Mouse (Mus musculus) heart, embryonic 12.5 days (tissue): ENCODE results near the gene Tmem19. TPM values are rescaled to one million over a fixed set of nuclear protein-coding genes. Genes with fewer than 3 reads are reported as not detected.

Experiments used
- ATAC-seq: fragments of 200-750 bp; cut with Nextera tagmentation; 2 replicates; pipeline ENCODE4 v1.8.0; 2017; ENCODE audit warnings: moderate TSS enrichment, moderate library complexity; ENCODE audit not compliant: insufficient number of reproducible peaks, low FRiP score
- H3K27ac ChIP-seq: fragments of 300-500 bp; sonication (generic); 2 replicates; pipeline ENCODE4 v1.5.1; 2016; ENCODE audit warnings: mild to moderate bottlenecking, moderate library complexity; ENCODE audit not compliant: poor library complexity, severe bottlenecking
- H3K27me3 ChIP-seq: fragments of 300-500 bp; sonication (generic); replicated peaks from 2 replicates; pipeline ENCODE4 v1.6.1; 2016; ENCODE audit warnings: mild to moderate bottlenecking, moderate library complexity
- H3K36me3 ChIP-seq: fragments of 300-500 bp; sonication (generic); 2 replicates; pipeline ENCODE4 v1.6.1; 2016; ENCODE audit warnings: mild to moderate bottlenecking, moderate library complexity
- H3K4me1 ChIP-seq: fragments of 300-500 bp; sonication (generic); replicated peaks from 2 replicates; pipeline ENCODE4 v1.6.1; 2016; ENCODE audit warnings: mild to moderate bottlenecking
- H3K4me2 ChIP-seq: fragments of 300-500 bp; sonication (generic); 2 replicates; pipeline ENCODE4 v1.6.1; 2016; ENCODE audit warnings: mild to moderate bottlenecking, moderate library complexity
- H3K4me3 ChIP-seq: fragments of 300-500 bp; sonication (generic); 2 replicates; pipeline ENCODE4 v1.5.1; 2016; ENCODE audit warnings: mild to moderate bottlenecking
- H3K9ac ChIP-seq: fragments of 300-500 bp; sonication (generic); 2 replicates; pipeline ENCODE4 v1.6.1; 2016; ENCODE audit warnings: mild to moderate bottlenecking, moderate library complexity
- H3K9me3 ChIP-seq: fragments of 300-500 bp; sonication (generic); replicated peaks from 2 replicates; pipeline ENCODE4 v1.6.1; 2016; ENCODE audit warnings: mild to moderate bottlenecking, moderate library complexity
- WGBS: fragments of 180-500 bp; shearing (Covaris S2); methylation state at CpG from one replicate; pipeline ENCODE4 v1.1.7; 2016; 5-methylcytosine and 5-hydroxymethylcytosine counted together
- polyA plus RNA-seq: library from polyadenylated mRNA; unstranded; fragments of >200 nt; fragmentation: Nextera tagmentation; extraction: Ambion mirVana; gene quantifications from 2 replicates; pipeline ENCODE4 v1.2.1, GENCODE M21; 2016

Gene Tmem19
- polyA plus RNA-seq, 1 experiment from 2014 or later = 24.1 TPM

GRCm38 (mm10) chr10:115348131-115348530 is 14.2 kb downstream of the Tmem19 start:
- 69% methylated on average over 6 of the region's 6 CpGs for WGBS
- H3K4me3 ChIP-seq = no peak overlapping the region
- H3K36me3 ChIP-seq = peaks cover 14% of the 10 kb centered on the region
- ATAC-seq = no peak
- H3K9ac ChIP-seq = no peak overlapping the region
- no peak overlapping the region for H3K4me2 ChIP-seq
- no peaks in the 10 kb centered on the region for H3K27me3 ChIP-seq
- H3K9me3 ChIP-seq = 0 out of 2 replicates have a peak, but pooled peaks cover 4% of the 10 kb centered on the region
- no peak overlapping the region for H3K27ac ChIP-seq
- H3K4me1 ChIP-seq = no peaks in the 10 kb centered on the region

DNA sequence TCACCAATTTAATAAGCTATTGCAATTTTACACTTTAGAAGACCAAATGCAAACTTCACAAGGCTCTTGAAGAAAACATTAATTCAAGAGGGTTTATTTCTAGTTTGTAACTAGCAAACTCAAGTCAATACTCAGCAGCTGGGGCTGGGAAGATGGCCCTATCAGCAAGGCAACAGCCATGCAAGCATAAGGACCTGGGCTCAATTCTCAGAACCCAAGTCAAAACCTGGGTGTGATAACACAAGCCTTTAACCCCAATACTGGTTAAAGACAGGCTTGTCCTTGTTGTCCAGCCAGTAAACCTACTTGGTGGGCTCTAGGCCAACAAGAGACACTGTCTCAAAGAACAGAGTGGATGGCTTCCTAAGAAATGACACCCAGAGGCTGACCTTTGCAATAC is 15.9 kb downstream of the Tmem19 start:
- no peaks in the 10 kb centered on the region for H3K4me1 ChIP-seq
- H3K27me3 ChIP-seq = no peaks in the 10 kb centered on the region
- H3K4me2 ChIP-seq = no peak overlapping the region
- no peak overlapping the region for H3K27ac ChIP-seq
- H3K36me3 ChIP-seq = peaks cover 28% of the 10 kb centered on the region
- 0 out of 2 replicates have a peak, but pooled peaks cover 4% of the 10 kb centered on the region for H3K9me3 ChIP-seq
- H3K4me3 ChIP-seq = no peak overlapping the region
- no peak for ATAC-seq
- H3K9ac ChIP-seq = no peak overlapping the region

DNA sequence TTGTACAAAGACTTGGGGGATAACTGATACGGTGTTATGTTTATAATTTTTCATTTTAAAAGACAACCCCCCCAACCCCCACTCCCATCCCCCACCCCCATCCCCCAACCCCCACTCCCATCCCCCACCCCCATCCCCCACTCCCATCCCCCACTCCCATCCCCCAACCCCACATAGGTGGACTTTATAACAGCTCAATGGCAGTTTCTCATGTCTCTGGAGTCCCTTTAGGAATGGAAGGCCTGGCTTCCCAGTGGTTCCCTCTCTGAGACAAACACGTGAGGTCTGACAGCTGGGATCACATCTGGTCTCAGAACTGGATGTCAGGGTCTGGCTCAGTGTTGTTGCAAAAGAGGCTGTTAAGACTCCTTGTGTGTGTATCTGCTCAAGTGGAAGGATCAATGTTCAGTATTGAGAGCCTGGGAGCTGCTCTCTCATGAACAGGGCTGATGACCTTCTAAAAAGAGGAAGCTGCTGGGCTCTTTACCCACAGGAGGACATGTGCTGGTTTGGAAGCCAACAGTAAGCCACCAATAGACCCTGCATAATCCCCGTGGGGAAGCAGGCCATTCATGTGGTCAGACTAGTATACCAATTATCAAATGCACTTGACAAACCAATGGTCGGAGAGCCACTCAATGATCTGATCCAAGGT is 19.4 kb downstream of the Tmem19 start:
- no peaks in the 10 kb centered on the region for H3K27me3 ChIP-seq
- WGBS = 85% methylated on average over 4 of the region's 4 CpGs
- 0 out of 2 replicates have a peak, but pooled peaks cover 4% of the 10 kb centered on the region for H3K9me3 ChIP-seq
- no peak overlapping the region for H3K4me3 ChIP-seq
- H3K36me3 ChIP-seq = peaks cover 42% of the 10 kb centered on the region
- H3K4me1 ChIP-seq = no peaks in the 10 kb centered on the region
- H3K9ac ChIP-seq = no peak overlapping the region
- no peak overlapping the region for H3K4me2 ChIP-seq
- no peak overlapping the region for H3K27ac ChIP-seq
- ATAC-seq = no peak

DNA sequence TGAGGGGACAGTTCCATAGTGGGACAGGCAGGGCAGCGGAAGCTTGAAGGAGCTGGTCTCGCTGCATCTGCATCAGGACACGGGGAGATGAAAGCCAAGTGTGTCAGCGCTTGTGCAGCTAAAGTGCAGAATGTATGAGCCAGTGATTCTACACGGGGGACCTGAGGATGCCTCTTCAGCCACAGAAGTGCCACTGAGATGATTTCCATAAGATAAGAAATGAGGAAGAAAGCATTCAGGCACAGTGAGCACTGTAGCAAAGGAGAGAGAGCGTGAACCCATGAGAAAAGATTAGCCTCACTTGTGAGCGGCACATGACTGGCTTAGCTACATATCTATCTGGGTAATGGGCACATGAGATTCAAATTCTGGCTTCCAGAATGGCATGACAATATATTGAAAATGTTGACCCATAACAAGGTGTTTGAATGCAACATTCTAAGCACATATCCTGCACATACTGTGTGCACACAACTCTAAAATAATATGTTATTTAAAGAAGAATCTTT is 22.4 kb downstream of the Tmem19 start:
- Histone ChIP-seq H3K27ac (no peak overlapping the region), H3K36me3 (peaks cover 29% of the 10 kb centered on the region), H3K9me3 (no peaks in the 10 kb centered on the region), H3K27me3 (no peaks in the 10 kb centered on the region), H3K9ac (no peak overlapping the region), H3K4me2 (no peak overlapping the region), H3K4me1 (no peaks in the 10 kb centered on the region), H3K4me3 (no peak overlapping the region)
- WGBS = 84% methylated on average over 7 of the region's 7 CpGs
- no peak for ATAC-seq

- no peaks in the 10 kb centered on the region for H3K27me3 ChIP-seq
- no peak overlapping the region for H3K4me3 ChIP-seq
- ATAC-seq = no peak
- H3K9ac ChIP-seq = no peak overlapping the region
- H3K4me2 ChIP-seq = no peak overlapping the region
- no peaks in the 10 kb centered on the region for H3K9me3 ChIP-seq
- no peak overlapping the region for H3K27ac ChIP-seq
- no peaks in the 10 kb centered on the region for H3K4me1 ChIP-seq
- peaks cover 15% of the 10 kb centered on the region for H3K36me3 ChIP-seq
- 78% methylated on average over 4 of the region's 4 CpGs for WGBS
Measured at GRCm38 (mm10) chr10:115336901-115337300, 25.4 kb downstream of the Tmem19 start.

- Histone ChIP-seq H3K9ac (no peak overlapping the region), H3K4me1 (no peaks in the 10 kb centered on the region), H3K4me2 (no peak overlapping the region), H3K27me3 (no peaks in the 10 kb centered on the region), H3K36me3 (no peaks in the 10 kb centered on the region; the same call in 1 of the 2 replicates), H3K27ac (no peak overlapping the region), H3K4me3 (no peak overlapping the region), H3K9me3 (no peaks in the 10 kb centered on the region)
- ATAC-seq = no peak
- 75% methylated on average over 9 of the region's 9 CpGs for WGBS
Measured at GRCm38 (mm10) chr10:115333528-115333927, 28.8 kb downstream of the Tmem19 start.

GRCm38 (mm10) chr10:115332997-115333396 is 29.3 kb downstream of the Tmem19 start:
- Histone ChIP-seq H3K27ac (no peak overlapping the region), H3K4me3 (no peak overlapping the region)
- ATAC-seq = no peak

GRCm38 (mm10) chr10:115332420-115332952 is 29.8 kb downstream of the Tmem19 start:
- no peak for ATAC-seq
- H3K27ac ChIP-seq = no peak overlapping the region
- H3K9ac ChIP-seq = no peak overlapping the region
- H3K9me3 ChIP-seq = no peaks in the 10 kb centered on the region
- no peak overlapping the region for H3K4me3 ChIP-seq
- no peaks in the 10 kb centered on the region for H3K27me3 ChIP-seq
- no peaks in the 10 kb centered on the region for H3K36me3 ChIP-seq
- H3K4me1 ChIP-seq = no peaks in the 10 kb centered on the region
- no peak overlapping the region for H3K4me2 ChIP-seq
- 74% methylated on average over 8 of the region's 8 CpGs for WGBS

More at GRCm38 (mm10) chr10:115332997-115333396, 29.3 kb downstream of the Tmem19 start:
- no peaks in the 10 kb centered on the region for H3K4me1 ChIP-seq
- H3K9me3 ChIP-seq = no peaks in the 10 kb centered on the region
- no peak overlapping the region for H3K4me2 ChIP-seq
- no peak overlapping the region for H3K9ac ChIP-seq
- WGBS = 42% methylated on average over 4 of the region's 4 CpGs
- H3K36me3 ChIP-seq = no peaks in the 10 kb centered on the region
- no peaks in the 10 kb centered on the region for H3K27me3 ChIP-seq

DNA sequence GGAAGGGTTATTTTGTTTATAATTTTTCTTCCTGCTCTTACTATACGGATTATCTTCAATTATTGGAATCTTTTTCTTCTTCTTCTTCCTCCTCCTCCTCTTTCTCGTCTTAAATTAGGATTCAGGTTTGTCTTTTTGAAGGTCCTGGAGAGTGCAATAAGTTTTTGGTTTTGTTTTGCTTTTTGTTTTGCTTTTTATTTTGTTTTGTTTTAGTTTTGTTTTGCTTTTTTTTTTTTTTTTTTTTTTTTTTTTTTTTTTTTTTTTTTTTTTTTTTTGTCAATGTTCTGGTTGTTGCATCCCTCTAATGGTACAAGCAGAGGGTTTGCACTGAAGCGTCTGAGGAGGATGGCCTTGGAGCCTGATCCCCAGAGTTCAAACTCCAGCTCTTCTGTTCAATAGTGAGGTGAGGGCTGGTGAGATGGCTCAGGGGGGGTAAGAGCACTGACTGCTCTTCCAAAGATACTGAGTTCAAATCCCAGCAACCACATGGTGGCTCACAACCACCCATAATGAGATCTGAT is 33.2 kb downstream of the Tmem19 start:
- no peaks in the 10 kb centered on the region for H3K27me3 ChIP-seq
- H3K27ac ChIP-seq = no peak overlapping the region
- ATAC-seq = no peak
- no peaks in the 10 kb centered on the region for H3K9me3 ChIP-seq
- H3K4me1 ChIP-seq = no peaks in the 10 kb centered on the region
- no peaks in the 10 kb centered on the region for H3K36me3 ChIP-seq
- H3K4me2 ChIP-seq = no peak overlapping the region
- H3K9ac ChIP-seq = no peak overlapping the region
- 74% methylated on average over 3 of the region's 3 CpGs for WGBS
- H3K4me3 ChIP-seq = no peak overlapping the region

DNA sequence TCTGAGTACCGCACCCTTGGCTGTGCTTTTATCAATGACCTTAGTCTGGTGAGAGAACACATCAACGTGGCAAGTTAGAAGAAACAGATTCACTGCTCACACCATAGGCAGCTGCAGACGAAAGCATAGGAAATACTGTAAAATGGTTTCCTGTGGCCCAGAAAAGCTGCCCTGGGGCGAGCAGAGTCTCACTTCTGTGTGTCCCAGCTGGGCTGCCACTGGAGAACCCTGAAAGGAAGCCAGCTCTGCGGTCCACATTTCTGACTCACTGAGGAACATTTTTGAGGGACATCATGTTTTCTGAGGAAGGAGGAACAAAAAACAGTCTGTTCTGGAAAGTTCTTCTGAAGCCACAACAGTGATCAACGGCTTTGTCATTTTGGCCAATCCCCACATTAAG is 33.8 kb downstream of the Tmem19 start:
- 55% methylated on average over 6 of the region's 6 CpGs for WGBS
- no peak overlapping the region for H3K4me2 ChIP-seq
- H3K27me3 ChIP-seq = no peaks in the 10 kb centered on the region
- H3K9me3 ChIP-seq = no peaks in the 10 kb centered on the region
- no peaks in the 10 kb centered on the region for H3K36me3 ChIP-seq
- no peak overlapping the region for H3K9ac ChIP-seq
- no peak overlapping the region for H3K27ac ChIP-seq
- no peak for ATAC-seq
- no peak overlapping the region for H3K4me3 ChIP-seq
- no peaks in the 10 kb centered on the region for H3K4me1 ChIP-seq

GRCm38 (mm10) chr10:115323295-115323694 is 39.0 kb downstream of the Tmem19 start:
- H3K27me3 ChIP-seq = no peaks in the 10 kb centered on the region
- H3K9ac ChIP-seq = no peak overlapping the region
- WGBS = 9% methylated on average over 6 of the region's 6 CpGs
- no peaks in the 10 kb centered on the region for H3K9me3 ChIP-seq
- no peak for ATAC-seq
- H3K4me3 ChIP-seq = no peak overlapping the region
- no peak overlapping the region for H3K27ac ChIP-seq
- no peaks in the 10 kb centered on the region for H3K36me3 ChIP-seq
- H3K4me2 ChIP-seq = no peak overlapping the region
- no peaks in the 10 kb centered on the region for H3K4me1 ChIP-seq
